Mouse (Mus musculus): Measurements from ENCODE around the gene Cachd1.

The Cachd1 gene

GRCm38 (mm10) chr4:100776043-100776870 lies at the start of gene Cachd1:
Gene Cachd1, plus strand, starts transcription at chr4:100776675.
- in situ Hi-C loops (cut with MboI; ENCODE audit: low sequenced_read_pairs), result no loop called here

- in situ Hi-C loops (cut with MboI; ENCODE audit: low sequenced_read_pairs), result no loop called here
Observed at GRCm38 (mm10) chr4:100728896-100729479, 47.5 kb upstream of the Cachd1 start.

DNA sequence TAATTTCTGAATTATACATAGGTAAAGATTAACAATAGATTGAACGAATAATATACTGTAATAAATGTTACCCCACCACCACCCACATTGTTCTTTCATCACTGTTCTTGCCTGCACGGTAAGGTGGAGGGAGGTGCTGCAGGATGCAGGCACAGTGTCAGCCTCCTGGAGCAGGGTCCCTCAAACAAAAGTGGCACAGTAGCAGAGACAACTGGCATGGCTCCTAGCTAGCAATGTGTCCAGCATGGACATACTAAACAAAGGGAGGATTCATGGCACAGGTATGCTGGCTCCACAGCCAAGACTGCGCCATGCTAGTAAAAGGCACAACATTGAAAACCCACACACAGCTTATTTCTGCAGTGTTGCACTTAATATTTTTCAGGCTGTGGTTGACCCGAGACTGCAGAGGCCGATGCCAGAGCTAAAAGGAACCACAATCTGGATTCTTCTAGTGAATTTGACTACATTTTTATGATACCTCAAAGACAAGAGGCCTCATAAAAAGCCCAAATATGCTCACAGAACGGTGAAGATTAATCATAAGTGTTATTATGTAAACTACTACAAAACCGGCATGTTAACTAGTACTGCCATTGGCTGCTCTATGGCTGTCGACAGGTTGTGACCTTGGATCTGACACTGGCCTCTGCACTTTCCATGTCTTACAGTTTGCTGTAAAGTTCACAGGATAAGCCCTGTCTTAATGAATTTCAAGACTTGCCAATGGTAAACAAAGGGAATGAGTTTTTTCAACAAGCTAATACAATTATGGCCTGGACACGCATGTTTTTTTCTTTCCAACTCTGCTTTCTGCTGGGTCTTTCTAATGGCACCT lies 41.2 kb upstream of the Cachd1 start:
- in situ Hi-C loops (cut with MboI; ENCODE audit: low sequenced_read_pairs), result no loop called here

DNA sequence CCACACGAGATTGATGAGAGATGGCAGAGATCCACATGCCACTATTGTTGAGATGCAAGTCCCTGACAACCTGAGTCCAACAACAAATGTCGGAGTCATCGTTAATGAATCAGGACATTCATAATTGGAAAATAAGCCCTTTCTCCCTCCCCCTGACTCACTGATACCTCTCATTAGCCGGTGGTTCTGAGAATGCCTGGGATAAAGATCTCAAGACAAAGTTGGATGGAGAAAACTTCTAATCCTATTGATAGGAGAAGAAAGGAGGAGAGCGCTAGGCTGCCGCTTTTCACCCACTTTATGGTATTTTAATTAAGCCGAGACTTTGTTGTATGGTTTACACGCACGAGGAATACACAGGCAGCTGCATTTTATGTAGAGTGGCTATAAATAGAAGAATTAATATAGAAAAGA lies 40.5 kb upstream of the Cachd1 start:
- in situ Hi-C loops (cut with MboI; ENCODE audit: low sequenced_read_pairs), result no loop called here

- in situ Hi-C loops (cut with MboI; ENCODE audit: low sequenced_read_pairs), result no loop called here
Observed at GRCm38 (mm10) chr4:100743615-100744014, 32.9 kb upstream of the Cachd1 start.

GRCm38 (mm10) chr4:100752278-100752677 lies 24.2 kb upstream of the Cachd1 start:
- in situ Hi-C loops (cut with MboI; ENCODE audit: low sequenced_read_pairs), result no loop called here

GRCm38 (mm10) chr4:100755632-100756031 lies 20.8 kb upstream of the Cachd1 start:
- in situ Hi-C loops (cut with MboI; ENCODE audit: low sequenced_read_pairs), result no loop called here

GRCm38 (mm10) chr4:100756499-100756898 lies 20.0 kb upstream of the Cachd1 start:
- in situ Hi-C loops (cut with MboI; ENCODE audit: low sequenced_read_pairs), result no loop called here

GRCm38 (mm10) chr4:100758265-100758898 lies 18.1 kb upstream of the Cachd1 start:
- in situ Hi-C loops (cut with MboI; ENCODE audit: low sequenced_read_pairs), result no loop called here

DNA sequence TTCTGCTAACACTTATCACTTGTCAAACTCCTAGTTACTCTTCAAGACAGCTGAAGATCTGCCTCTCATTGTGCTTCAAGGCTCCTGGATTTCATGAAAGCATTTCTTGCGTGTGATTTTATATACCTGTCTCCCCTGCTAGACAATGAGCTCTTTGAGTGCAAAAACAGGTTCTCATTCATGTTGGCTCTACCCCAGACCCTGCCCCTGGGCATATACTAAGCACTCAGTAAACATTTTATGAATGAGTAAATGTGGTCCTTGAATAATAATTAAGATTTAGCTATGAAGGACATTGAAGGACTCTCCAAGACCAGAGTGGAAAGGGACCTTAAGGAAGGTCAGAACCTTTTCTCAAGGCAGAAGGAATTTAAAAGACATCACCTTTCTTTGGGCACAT lies 16.9 kb upstream of the Cachd1 start:
- in situ Hi-C loops (cut with MboI; ENCODE audit: low sequenced_read_pairs), result no loop called here

GRCm38 (mm10) chr4:100760416-100760815 lies 16.1 kb upstream of the Cachd1 start:
- in situ Hi-C loops (cut with MboI; ENCODE audit: low sequenced_read_pairs), result no loop called here

DNA sequence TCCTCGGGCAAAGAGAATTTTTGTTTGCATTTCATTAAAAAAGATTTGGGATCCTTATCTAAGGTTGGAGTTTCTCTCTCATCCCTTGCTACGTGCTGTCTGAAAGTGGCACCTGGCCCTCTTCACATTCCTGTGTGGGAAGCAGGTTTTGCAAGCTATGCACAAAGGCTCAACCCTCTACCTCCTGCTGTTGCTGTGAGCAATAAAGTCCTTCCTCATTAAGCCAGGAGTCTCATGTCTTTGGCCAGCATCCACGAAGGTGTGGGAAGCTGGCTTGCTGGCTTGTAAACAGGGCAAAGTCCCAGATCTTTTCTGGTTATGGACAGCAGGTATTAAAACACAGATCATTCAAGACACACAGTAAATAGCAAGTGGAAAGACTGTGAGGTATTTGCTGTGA lies 7.9 kb upstream of the Cachd1 start:
- in situ Hi-C loops (cut with MboI; ENCODE audit: low sequenced_read_pairs), result no loop called here

- in situ Hi-C loops (cut with MboI; ENCODE audit: low sequenced_read_pairs), result no loop called here
Observed at GRCm38 (mm10) chr4:100776871-100777375, 448 bp downstream of the Cachd1 start.

- in situ Hi-C loops (cut with MboI; ENCODE audit: low sequenced_read_pairs), result no loop called here
Observed at GRCm38 (mm10) chr4:100777376-100778041, 1.0 kb downstream of the Cachd1 start.

GRCm38 (mm10) chr4:100778082-100778481 lies 1.6 kb downstream of the Cachd1 start:
- in situ Hi-C loops (cut with MboI; ENCODE audit: low sequenced_read_pairs), result no loop called here

DNA sequence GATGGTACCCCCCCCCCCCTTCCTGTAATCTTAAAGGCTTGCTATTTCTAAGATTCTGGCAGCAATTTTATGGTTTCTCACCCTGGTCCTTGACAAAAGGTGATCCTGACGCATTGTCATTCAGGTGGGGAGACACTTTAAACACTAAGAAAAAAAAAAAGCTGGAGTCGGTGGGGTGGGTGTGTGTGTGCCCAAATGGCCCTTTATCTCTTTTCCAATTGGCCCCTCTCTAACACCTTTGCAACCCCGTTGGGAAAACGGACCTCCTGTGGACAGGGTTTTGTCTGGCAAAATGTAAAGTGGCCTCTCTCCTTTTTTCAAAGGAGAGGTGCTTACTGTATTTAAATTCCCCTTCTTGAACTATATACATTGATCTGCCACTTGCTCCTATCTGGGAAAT lies 2.5 kb downstream of the Cachd1 start:
- in situ Hi-C loops (cut with MboI; ENCODE audit: low sequenced_read_pairs), result no loop called here

GRCm38 (mm10) chr4:100779695-100780094 lies 3.2 kb downstream of the Cachd1 start:
- in situ Hi-C loops (cut with MboI; ENCODE audit: low sequenced_read_pairs), result no loop called here

GRCm38 (mm10) chr4:100780911-100781310 lies 4.4 kb downstream of the Cachd1 start:
- in situ Hi-C loops (cut with MboI; ENCODE audit: low sequenced_read_pairs), result no loop called here

GRCm38 (mm10) chr4:100782348-100782747 lies 5.9 kb downstream of the Cachd1 start:
- in situ Hi-C loops (cut with MboI; ENCODE audit: low sequenced_read_pairs), result no loop called here

- in situ Hi-C loops (cut with MboI; ENCODE audit: low sequenced_read_pairs), result no loop called here
Observed at GRCm38 (mm10) chr4:100782891-100783290, 6.4 kb downstream of the Cachd1 start.

All from CH12F3 (cell line).